Mouse (Mus musculus) spleen, postnatal 14 days (tissue): ENCODE data around the gene Dazap1.

Experiments used
- DNase-seq, 2 experiments: peaks; one replicate each; pipeline ENCODE4 v3.0.0; 2021 to 2022; ENCODE audit warnings: low spot score in 2 of 2

Gene Dazap1

DNA sequence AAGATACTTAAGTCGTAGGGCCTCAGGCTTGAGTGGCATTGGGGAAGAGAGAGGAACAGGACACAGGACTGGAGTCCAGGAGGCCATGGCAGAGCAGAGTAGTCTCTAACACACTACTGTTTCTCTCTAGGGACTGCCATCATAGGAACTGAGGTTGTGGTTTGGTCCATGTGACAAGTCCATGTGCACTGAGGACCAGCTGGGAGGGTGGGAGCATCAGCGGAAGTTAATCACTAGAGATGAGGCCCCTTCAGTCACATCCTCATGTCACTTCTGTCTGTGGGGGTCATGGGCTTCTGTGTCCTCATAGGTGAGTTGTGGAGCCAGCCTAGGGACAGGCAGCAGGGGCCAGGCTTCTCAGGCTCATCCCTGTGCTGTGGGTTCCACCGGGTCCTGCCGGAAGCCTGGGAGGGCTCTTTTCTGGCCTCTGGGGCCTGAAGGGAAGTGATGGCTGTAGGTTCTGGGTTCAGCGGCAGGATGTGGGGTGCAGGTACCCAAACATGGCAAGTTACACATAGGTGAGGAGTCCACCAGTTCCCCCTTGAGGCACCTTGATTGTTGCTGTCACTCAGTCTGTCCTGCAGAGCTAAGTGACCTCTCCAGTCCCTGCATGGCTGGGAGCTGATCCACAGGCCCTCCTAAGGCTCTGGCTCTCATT lies 10.0 kb downstream of the Dazap1 start:
- no peak for DNase-seq

DNA sequence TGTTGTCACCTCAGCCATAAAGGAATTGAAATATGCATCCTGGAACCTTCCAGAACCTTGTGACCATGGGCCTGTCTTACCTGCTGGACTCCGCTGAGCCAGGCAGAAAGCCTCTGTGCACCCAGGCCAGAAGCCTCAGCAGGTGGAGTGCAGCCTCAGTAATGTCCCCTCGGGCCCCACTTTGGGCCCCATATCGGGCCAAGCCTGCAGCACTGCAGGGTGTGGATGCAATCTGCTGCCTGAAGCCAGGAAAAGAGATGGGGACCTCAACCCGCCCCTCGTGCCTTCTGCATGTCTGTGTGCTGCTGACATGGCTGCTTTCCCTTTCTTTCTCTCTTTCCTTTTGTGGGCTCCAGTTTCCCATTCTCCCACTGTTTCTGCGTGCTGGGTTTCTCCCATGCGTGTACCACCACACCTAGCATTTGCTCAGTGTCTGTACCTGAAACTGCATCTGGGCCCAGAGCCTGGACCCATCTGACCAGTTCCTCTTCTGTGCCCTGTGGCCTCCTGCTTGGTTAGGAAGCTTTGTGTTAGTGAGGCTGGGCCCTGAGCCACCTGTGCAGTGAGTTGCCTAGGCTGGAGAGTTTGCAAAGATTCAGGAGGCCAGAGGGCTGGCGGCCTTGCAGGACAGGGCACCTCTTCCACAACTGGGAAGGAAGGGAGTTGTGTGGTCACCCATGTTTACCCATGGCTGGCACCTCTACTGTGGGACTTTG lies 10.7 kb downstream of the Dazap1 start:
- no peak for DNase-seq

DNA sequence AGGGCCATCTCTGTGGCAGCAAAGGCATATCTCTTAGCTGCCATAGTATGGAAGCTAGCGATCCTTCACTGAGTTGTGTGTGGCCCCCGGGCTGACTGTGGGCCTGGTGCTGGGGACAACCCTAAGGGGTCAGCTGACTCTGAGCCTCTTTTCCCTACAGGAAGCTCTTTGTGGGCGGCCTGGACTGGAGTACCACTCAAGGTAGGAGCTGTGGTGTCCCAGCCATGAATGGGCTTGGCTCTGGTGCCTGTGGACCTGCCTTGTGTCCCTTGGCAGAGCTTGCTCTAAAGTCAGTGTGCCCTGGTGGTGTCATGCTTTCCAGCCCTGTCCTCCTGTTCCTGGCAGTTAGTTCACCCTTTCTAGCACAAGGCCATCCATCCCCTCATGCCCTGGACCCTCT lies 12.6 kb downstream of the Dazap1 start:
- no peak for DNase-seq

DNA sequence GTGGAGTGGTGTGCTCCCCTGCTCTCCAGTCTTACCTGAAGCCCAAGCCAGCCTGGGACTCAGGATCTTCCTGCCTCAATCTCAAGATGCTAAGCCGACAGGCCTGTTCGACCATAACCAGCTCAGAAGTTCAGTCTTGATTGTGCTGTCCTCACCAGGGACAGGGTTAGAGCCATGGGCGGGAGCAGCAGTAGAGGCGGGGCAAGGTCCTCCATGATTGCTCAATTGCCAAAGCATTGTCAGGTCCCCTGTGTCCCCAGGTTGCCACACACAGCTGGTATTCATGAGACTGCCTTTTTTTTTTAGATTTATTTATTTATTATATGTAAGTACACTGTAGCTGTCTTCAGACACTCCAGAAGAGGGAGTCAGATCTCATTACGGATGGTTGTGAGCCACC lies 15.0 kb downstream of the Dazap1 start:
- no peak for DNase-seq

DNA sequence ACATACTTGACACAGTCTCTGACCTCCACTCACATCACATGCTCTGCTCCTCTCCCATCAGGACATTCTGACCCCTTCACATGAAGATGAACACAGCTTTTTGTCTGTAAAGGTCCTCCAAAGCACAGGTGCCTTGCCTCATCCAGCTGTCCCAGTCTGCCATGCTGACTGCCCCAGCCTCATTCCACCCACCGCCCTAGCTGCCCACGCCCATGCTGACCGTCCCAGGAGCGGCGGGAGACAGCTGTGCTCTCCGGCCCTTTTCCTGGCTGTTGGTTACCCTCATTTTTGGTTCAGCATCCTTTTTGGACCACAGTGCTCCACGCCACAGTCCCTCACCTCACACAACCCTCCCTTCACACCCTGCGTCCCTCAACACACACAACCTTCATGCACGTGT lies 17.1 kb downstream of the Dazap1 start:
- DNase-seq, result no peak

DNA sequence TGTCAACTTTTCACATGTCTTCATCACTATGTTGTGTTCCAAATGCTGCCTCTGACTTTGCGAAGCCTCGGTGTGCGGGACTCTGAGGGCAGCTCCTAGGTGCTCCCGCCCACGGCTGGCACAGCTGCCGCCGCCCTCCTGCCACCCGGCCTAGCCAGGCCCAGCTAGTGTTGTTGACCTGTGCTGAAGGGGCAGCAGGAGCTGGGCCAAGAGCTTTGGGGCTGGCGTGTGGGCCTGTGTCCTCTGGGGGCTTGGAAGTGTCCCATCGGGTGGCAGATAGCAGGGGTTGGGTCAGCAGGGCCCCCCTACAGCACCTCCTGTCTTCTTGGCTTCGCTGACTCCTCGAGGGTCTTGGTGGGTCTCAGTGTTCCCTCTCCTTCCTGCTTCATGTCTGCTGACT lies 18.0 kb downstream of the Dazap1 start:
- DNase-seq, result no peak

DNA sequence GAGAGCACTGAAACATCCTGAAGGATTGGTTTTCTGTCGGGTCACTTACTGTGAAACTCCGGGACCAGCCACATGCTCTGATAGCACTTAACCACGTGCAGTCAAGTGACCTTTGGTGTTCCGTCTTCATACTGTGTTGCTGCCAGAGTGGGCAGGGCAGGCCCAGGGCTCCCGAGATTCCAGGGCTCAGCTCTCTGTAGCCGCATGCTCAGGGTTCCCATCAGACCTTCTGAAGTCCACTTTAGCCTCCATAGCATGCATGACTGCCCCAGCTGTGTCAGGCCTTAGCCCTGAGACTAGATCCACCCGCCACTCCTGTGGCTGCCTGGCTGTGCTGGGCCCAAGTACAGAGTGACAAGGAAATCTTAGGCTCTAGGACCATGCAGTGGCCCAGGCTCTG lies 20.0 kb downstream of the Dazap1 start:
- DNase-seq, result no peak

DNA sequence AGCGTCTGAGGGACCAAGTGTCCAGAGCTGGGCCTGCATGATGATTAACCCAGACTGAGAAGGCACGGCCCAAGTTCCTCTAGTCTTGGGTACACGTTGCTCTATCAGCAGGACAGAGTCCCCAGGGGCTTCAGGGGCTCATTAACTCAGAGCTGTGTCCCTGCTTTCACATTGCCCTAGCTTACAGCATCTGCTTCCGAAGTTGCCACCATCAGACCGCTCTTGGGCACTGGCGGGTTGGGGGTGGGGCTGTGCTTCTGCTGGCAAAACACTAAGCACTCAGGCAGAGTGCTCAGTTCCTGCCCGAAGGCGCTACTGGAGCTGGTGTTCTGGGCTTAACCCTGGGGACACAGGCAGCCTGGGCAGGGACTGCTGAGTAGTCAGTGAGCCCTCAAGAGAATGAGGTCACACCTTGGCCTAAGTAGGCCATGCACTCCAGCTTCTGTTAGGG lies 20.7 kb downstream of the Dazap1 start:
- no peak for DNase-seq

DNA sequence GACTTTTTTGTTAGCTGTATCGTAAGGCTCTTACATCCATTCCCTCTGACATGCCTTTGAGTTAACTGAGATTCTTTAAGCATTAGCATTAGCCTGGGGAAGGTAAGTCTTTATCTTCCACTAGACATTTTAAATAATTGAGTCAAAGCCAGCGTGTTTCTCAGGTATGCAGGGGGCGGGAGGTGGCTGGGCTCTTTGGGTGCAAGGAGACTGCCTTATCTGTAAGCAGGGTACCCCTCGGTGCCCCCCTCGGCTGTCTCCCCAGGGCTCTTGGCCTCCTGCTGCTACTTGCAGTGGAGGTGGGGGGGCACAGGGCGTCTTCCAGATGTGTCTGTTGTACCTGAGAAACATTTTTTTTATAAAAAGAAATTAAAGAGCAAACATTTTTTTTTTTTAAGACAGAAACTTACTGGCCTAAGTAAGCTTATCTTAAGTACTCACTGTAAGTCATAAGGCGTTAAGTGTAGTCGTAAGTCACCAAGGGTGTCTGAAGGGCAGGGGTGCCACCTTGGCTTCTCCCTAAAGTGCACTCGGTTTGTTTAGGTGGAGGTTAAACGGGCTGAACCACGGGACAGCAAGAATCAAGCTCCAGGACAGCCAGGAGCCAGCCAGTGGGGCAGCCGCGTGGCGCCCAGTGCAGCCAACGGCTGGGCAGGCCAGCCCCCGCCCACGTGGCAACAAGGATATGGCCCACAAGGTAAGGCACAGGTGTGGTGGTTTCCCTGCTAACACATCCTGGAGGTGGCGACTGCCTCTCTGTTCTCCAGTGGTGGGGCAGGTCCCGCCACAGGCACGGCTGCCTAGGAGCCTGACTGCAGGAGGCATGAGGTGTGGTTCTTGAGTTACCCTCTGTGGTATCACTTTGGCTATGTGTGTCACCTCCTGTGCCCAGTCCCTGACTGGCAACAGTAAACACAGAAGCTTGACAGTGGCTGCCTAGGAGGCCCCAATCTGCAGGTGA lies 21.5 kb downstream of the Dazap1 start:
- DNase-seq, result no peak

DNA sequence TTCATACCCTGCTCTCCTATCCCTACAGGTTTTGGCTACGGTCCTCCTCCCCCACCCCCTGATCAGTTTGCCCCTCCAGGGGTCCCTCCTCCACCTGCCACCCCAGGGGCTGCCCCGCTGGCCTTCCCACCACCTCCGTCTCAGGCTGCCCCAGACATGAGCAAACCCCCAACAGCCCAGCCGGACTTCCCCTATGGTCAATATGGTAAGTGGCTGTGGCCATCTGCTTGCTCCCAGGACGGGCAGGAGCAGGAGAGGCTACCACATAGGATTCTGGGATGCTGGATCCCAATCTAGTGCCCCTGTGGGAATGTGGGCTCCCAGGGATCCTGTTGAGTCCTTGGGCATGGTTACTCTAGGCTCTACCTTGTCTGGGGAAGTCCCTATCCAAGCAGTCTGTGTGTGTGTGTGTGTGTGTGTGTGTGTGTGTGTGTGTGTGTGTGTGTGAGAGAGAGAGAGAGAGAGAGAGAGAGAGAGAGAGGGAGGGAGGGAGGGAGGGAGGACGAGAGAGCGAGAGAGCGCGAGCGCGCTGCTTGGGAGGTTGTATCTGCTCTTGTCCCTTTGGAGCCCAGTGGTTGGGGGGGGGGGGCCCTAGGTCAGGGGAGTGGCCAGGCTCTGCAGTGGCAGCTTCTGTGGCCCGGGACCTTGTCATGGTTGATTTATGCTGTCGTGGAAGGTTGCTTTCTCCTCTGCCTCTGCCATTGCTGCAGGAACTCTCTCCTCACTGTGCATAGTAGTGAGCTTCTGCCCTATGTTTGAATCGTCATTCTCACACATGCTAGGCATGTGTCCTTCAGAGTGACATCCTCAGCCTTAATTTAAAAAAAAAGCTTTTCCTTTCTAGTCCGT lies 24.2 kb downstream of the Dazap1 start:
- no peak for DNase-seq

DNA sequence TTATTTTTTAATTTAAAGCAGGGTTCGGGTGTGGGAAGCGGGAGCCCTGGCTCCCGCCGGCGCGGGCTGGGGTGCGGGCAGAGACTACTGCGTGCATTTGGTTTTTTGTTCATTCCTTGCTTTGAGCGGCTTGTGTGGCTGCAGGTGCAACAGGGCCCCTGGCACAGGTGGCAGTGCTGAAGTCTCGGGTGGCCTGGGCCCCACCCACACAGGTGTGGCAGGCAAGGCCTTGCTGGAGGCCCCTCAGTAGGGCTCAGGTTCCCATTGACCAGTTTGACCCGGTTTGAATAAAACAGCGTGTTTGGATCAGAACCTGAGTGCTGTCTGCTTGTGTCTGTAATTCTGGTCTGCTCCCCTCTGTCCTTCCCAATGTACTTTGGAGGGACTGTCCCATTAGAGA lies 26.8 kb downstream of the Dazap1 start:
- DNase-seq, result no peak

DNA sequence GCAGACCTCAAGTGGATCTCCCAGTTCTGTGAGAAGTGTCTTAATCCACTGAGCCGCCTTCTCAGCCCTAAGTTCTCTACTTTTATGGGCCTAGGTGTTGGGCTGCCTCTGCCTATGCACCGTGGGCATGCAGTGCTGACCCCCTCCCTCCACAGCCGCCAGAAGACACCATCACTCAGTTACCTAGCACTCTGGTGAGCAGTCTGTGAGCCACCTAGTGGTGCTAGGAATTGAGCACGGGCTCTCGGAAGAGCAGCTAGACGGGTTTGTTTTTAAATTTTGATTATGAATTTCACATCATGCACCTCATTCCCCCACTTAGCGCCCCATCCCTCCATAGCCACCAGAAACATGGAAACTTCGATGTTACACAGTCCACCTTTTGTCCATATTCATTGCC lies 27.4 kb downstream of the Dazap1 start:
- no peak for DNase-seq

DNA sequence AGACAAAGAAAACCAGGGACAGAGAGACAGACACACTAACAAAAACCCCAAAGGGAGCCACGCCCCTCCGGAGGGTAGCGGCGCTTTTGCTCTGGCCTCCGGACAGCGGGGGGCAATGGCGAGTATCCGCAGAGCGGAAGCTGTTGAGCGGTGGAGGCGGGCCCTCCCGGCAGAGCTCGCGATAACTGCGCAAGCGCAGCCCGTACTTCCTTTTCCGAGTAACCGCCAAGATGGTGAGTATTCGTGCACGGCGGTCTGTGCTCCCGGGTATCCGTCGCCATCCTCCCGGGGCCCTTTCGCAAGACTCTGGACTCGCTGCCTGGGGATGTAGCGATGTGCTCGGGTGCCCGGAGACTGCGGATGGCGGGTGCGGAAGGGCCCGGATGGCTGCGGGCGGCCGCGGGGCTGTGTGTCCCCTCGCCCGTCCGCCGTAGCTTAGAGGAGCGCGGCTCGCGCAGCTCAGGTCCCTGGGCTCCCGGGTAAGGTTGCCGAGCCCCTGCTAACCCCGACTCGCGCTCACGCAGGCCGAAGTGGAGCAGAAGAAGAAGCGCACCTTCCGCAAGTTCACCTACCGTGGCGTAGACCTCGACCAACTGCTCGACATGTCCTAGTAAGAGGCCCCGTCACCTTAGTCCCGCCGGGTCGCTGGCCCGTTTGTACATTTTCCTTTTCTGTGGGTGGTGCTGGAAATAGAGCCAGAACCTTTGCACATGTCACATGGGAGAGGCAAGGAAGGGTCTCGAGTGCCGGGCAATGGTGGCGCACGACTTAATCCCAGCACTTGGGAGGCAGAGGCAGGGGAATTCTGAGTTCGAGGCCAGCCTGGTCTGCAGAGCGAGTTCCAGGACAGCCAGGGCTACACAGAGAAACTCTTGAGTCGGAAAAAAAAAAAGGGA lies 31.2 kb downstream of the Dazap1 start, which contains the start of gene Rps15:
Gene Rps15 (plus strand): TSS at position 203 of the 896 bp plus-strand sequence.
- peak; percentile 87 to 94 for DNase-seq

DNA sequence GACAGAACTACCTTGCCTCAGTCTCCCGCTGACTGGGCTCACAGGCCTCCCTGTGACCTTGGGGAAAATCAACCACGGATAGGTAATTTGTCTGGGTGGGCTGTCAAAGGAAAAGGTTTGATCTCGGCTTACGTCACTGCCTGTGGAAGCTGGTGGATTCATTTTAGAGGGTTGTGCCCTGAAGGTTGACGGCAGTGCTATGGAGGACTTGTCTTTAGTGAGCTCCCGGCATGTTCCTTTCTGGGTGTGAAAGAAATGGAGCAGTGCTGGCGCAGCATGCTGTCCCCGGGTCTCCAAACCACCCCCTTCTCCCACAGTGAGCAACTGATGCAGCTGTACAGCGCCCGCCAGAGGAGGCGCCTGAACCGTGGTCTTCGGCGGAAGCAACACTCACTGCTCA lies 32.0 kb downstream of the Dazap1 start:
- no peak for DNase-seq

DNA sequence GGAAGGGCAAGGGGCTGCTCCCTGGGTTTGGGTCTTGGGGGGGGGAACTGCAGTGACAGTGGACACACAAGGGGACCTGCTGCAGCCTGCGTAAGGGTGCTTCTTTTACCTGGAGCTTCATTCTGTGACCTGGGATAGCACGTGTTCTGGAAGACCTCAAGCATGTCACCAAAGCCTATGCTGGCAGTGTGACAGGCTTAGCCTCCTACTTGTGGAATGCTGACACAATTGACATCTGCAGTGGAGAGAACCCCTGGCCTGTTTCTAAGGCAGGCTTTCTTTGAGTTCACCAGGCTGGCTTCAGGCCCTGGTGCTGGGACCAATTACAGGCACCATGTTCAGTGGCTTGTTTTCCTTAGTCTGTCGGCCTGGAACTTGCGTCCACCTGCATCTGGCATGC lies 33.0 kb downstream of the Dazap1 start:
- DNase-seq, result no peak

DNA sequence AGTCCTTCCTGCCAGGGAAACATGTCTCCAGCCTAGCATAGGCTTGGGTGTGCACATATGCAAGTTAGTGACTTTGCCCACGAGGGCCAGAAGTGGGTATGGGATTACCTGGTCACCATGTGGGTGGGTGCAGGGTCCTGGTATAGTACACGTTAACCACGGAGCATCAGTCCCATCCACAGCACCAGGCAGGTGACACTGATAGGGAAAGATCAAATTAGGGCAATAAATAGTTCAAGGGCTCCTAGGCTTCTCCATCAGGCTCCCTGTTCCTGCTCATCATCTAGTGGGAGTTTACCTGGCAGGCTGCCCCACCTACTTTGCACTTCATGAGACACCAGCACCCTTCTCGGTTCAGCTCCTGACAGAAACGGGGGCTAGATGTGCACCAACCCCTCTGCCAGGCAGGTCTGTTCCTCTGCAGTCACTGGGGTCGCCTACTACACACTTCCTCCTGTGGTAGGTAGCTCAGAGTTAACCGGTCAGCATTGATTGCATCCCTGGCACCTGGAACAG lies 33.6 kb downstream of the Dazap1 start:
- no peak for DNase-seq

DNA sequence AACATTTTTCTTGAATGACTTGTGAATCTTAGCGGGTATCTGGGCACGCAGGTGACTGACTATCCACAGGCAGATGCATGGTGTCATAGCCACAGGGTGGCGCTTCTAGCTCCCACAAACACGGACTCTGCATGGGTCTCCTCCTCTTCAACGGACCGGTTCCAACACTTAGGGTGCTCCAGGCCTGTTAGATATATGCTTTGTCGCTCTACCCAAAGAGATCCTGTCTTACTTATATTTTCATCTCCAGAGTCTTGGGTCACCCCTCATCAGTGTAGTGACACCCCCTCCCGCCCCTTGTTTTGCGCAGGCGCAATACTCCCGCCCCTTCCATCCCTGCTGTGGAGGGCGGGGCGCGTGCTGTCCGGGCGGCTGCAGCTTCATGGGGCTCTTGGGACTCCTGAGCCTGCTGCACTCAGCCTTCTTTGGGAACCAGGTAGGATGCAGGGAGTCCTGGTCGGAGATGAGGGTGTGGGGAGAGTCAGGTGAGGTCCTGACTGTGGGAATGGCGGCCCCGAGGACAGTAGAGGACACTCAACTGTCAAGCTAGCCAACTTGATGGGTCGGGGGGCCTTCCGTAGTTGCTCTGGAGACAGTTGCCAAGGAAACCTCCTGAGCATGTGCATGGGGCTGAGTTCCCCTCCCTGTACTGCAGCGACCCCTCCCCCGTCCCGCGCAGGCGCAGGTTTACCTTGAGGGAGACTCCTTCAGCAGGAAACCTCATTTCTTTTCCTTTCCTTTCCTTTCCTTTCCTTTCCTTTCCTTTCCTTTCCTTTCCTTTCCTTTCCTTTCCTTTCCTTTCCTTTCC lies 34.5 kb downstream of the Dazap1 start, which contains the start of gene Apc2:
Gene Apc2 (plus strand): TSS at position 360 of the 808 bp plus-strand sequence.
- peak; percentile 49 to 65 for DNase-seq

DNA sequence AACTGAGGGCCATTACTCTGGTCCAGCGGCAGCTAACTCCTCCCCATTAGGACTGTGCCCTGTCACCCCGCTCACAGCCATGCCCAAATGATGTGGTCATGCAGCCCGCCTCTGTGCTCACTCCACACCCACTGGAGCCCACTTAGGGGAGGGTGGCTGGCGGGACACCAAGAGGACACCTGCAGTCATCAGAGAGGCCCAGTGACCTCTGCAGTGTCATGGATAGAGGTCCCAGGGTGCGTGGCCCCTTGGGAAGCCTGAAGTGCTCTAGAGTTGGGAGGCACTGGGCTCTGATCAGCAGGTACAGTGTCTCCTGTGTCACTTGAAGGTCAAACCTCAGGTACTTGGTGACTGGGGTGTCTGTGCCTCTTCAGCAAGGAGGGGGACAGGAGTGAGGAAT lies 35.5 kb downstream of the Dazap1 start:
- no peak for DNase-seq

DNA sequence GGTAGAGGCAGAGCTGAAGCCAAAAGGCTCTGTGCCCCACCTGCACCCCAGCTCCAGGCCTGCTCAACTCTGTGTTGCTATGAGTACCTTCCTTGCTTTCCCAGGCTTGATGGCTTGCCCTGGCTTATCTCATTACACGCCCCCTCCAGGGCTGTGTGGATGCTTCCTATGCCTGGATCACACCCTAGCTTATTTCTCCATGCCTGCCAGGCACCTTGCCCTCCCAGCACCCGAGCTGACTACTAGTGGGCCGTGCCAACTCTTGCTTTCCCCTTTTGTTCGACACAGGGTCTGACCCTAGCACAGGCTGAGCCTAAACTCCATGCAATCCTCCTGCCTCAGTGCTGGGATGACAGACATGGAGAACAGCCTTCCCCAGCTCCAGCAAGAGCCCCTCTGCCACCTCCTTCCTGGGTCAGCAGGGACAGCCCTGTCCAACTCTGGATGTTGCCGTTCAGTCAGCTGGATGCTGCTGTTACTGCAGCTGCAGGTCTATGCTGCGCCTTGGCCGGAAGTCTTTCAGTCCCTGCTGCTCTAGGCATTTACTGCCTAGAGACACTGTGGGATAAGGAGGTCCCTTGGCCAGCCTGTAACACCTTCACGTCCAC lies 36.3 kb downstream of the Dazap1 start:
- no peak for DNase-seq
